Mouse (Mus musculus) Muller cell, postnatal 12 days (primary cell): ENCODE measurements around the gene Xpo6.

ENCODE experiments used
- DNase-seq: peaks from one replicate; pipeline ENCODE4 v3.0.0-alpha.2; 2015; ENCODE audit errors: inconsistent ontology term

Gene Xpo6

DNA sequence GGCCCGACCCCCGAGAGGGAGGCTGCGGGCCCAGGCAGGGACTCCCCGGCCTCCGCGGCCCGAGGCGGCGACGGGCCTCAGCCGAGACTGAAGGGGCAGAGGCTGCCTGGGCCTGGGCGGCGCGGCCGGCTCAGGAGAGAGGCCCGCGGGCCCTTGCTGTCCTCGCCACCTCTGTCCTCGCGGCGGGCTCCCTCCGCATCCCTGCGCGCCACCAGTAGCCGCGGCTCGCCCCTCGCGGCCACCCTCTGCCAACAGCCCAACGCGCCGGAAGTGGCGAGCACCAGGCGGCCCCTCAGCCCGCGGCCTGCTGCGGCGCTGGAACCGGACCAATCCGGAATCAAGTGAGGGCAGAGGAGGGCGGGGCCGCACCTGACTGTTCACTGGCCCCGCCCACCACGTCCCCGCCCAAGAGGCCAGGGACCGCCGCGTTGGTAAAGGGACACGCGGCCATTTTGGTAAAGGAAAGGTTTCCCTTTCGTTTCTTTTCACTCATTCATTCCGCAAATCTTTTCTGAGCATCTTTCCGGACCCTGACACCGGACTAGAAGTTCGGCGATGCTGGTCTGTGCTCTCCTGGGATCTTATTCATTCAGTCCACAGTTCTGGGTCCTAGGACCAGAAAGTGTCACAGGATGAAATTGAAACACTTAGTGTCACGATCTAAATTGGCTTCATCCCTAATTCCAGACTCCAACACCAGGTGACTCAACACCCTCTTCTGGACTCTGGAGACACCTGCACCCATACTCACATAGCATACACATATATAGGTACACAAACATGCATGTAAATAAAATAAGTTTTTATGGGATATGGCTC lies at the start of gene Xpo6:
Gene Xpo6, minus strand, starts transcription at position 324 of the 819 bp plus-strand sequence.
- peak; percentile 99 for DNase-seq

DNA sequence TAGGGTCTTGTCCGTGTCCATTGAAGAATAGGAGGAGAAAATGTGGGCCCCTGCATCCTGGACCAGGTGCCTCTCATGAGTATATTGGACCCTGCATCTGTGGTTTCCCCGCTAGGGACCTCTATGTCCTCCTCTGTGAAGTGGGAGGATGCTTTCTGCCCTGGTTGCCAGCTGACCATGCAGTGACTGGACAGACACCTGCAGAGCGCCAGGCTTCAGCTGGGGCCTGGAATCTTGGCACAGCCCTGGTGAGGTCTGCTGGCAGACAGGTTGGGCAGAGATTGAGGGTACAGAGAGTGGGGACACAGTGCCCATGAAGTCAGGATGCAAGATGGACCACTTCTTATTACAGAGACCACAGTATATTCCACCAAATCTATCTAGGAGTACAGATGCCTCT lies 49.7 kb upstream of the Xpo6 start:
- no peak for DNase-seq

DNA sequence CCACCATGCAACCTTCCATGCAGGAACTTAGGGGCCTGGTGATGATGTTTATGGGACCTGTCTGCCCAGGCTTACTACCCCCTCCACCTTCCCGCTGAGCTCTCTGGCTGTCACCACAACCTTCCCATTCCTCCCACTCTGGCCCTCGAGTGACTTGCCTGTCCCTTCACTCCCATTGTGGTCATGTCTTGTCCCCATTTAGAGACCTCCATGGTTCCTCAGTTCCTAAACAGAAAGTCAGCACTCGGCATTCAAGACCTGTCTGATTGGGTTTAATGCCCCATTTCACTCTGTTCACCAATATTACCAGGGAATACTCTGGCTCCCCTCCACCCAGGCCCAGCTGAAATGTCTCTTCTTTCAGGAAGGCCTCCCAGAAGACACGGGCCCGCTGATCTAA lies 48.8 kb upstream of the Xpo6 start:
- DNase-seq, result no peak

DNA sequence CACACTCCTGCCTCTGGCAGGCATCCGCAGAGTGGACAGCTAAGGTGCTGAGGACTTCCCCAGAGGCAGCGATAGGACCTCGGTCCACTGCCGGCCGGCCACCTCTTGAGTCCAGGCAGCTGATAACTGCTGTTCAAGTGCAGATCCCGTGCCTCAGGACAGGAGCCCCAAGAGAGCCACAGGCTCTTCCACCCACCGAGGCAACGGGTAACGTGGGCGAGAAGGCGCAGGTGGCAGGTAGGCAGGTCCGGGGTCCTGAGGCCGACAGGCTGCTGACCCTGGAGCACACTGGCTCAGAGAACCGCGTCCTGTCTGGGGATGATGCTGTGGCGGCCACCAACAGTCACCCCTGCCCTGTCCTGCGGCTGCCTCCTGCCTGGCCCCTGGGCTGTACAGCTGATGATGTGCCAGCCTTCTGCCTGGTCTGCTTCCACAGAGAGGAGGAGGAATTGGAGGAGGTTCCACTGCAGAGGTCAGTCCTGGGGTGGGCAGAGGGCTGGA lies 48.4 kb upstream of the Xpo6 start:
- DNase-seq, result no peak

DNA sequence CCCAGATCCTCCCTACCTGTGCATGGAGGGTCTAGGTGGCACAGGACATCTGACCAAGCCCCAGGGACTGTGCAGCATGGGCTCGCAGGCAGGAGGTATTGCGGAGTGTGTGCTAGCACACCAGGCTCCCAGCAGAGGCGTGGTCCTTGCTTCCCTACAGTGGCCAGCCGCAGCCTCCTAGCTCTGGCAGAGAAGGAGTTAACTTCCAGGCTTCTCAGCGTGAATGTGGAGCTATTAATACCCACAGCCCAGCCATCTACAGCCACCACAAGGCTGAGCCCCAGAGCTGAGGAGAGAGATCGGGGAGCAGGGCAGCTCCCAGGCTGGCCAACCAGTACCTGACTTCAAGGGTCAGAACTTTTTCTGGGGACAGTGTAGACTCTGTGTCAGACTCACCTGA lies 47.8 kb upstream of the Xpo6 start:
- DNase-seq, result no peak

DNA sequence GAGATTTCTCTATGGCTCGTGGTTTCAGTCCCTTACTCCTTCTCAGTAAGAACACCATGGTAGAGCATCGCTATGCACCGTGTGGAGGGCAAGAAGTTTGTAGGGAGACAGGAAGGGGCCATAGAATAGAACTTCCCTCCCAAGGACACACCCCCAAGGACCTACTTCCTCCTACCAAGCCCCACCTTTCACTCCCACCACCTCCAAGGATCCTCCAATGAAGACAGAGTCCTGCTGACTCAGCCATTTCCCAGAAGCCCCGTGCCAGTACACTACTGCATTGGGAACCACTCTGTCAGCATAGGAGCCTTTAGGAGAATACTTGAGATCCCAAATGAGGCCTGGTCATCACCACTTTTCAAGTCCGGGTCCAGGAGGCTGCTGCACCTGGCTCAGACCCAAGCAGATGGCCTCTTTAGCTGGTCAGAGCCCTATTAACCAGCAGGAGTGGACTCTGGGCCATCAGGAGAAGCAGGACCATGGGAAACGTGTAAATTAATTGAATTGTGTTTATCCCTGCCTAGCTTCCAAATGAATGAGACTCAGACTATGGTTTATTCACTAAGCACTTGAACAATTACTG lies 44.0 kb upstream of the Xpo6 start:
- no peak for DNase-seq

DNA sequence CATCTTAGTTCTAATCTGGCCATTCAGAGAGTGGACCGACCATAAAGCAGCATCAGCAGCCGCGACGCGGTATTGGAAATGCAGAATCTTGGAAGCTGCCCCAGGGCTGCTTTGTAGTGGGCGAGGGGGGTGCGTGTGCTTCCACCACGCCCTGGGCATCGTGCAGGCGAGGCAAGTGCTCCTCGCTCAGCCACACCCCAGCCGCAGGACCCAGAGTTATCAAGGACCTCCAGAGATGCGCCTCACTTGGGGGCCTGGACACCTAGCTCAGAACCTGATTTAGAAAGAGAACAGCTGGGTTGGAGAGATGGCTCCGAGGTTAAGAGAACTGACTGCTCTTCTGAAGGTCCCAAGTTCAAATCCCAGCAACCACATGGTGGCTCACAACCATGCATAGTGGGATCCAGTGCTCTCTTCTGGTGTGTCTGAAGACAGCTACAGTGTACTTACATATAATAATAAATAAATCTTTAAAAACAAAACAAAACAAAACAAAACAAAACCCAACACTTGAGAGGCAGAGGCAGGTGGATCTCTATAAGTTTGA lies 40.6 kb upstream of the Xpo6 start:
- DNase-seq, result no peak

DNA sequence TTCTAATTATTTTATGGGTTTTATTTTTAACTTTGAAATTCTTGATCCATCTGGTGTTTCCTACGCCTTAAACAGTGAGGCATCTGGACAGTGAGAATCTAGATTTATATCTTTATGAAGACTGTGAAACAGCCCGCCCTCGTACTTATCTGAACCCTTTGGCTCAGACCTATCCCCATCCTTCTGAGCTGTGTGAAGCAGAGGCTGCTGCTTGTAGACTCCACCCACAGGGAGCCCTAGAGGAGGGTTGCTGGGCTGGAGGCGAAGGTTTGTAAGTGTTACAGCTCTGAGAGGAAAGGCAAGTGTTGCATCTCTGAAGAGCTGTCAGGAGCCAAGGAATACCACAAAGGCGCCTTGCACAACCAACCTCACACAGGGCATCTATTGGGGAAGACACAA lies 36.5 kb upstream of the Xpo6 start:
- DNase-seq, result no peak

DNA sequence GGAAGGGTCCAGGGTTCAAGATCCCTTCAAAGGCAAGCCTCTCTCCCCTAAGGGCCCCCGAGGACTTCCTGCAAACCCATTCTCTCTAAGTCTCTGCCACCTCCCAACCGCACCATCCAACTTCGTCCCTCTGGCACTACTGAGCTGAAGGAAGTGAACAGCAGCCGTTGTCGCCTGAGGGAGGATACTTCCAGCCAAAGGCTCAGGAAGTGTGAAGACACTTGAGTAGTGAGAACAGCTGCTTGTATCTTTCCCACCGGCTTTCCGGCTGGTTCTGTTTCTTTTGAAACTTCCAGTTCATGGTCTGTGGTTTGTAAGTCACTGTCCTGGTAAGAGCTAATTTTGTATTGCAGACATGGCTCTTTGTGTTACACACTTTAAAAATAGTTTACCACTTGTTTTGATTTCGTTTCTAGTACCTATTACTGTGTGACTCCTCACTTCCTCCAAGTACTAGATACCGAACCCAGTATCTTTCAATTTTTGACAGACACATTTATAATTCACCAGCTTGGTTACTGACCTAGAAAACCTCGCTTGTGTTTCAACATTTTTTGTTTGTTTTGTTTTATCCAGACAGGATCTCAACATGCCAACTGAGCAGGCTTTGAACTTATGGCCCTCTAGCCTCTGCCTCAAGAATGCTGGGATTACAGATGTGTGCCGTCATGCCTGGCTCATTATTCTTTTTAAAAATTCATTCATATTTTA lies 35.9 kb upstream of the Xpo6 start:
- DNase-seq, result no peak

DNA sequence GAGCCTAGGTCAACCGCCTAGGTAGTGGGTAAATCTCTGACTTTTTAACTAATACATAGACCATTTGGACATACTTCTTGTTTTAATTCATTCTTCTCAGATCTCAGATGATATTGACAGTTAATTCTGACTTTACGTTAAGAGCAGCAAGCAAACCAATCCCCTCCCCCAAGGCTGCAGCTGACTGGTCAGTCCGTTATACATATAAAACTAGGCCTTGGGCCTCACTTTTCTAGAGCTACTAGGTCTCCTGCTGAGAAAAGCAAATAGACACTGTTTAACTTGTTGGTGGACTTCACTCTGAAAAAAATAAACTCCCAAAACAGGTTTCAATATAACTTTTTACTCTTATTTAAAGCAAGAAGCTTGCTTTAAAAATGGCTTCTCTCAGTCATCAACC lies 34.3 kb upstream of the Xpo6 start:
- no peak for DNase-seq

DNA sequence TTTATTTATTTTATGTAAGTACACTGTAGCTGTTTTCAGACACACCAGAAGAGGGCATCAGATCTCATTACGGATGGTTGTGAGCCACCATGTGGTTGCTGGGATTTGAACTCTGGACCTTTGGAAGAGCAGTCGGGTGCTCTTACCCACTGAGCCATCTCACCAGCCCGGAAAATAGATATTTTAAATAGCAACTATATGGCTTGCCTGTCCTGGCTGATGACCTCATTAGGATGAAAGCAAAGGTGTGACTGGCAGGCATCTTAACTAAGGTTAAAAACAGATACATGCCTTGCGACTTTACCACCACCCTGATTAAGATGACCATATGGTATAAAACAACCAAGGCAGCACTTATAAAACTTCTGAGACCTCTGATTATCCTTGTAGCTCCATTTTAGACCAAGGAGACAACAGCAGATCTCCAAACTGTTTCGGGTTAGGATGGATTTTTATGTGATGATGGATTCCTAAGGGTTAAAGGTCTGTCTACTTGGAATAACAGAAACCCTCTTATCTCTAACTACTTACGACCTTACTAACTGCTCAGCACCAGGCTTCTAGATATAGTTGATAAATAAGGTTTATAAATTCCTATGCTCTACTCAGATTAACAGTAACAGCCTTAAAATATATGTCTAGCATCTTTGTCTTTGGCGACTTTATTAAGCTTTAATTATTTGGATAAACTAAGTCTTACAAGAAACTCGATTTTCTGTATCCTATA lies 32.2 kb upstream of the Xpo6 start:
- no peak for DNase-seq

DNA sequence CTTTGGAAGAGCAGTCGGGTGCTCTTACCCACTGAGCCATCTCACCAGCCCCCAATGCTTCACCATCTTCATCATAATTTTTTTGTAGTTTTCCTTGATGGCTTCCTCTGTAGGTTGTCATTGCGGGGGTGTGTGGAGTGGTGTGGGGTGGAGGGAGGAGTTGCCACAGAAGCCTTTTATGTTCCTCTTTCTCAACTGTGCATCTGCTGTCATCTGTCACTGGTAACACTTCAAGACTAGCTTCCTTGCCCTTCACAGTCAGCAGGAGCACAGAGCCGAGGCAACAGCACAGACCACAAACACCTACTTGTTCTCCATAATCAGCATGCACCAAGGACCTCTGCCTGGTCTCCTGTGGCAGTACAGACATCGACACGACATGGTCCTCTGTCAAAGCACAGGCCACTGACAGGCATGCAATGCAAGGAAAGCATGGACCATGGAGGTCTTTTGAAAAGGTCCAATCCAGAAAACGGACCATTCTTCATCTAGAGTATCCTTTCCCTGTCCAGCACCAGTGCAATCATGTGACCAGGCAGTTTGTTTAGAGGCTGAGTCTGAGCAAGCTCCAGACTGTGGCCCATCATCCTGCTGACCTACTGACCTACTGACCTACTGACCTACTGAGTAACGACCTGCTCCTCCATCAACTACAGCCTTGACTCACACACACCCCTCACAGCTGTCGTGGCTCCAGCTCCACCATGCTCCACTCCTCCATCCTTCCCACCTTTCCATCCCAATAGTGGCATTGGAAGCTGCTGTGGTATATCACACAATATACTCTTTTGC lies 30.3 kb upstream of the Xpo6 start:
- no peak for DNase-seq

DNA sequence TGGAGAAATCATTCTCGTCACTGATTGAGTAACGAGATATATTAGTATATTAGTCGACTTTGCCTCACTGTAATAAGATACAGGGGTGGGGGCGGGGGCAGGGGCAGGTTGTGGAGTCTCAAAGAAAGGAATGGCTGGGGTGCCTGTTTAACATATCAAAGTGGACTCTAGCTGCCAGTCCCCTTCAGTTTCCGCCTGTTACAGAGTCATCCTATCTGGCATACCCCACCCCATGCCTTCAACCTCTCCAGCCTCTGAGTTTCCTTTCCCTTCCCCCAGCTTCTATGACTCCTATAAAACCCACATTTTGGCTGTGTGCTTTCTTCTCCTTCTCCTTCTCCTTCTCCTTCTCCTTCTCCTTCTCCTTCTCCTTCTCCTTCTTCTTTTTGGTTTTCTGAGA lies 25.8 kb upstream of the Xpo6 start:
- DNase-seq, result no peak

DNA sequence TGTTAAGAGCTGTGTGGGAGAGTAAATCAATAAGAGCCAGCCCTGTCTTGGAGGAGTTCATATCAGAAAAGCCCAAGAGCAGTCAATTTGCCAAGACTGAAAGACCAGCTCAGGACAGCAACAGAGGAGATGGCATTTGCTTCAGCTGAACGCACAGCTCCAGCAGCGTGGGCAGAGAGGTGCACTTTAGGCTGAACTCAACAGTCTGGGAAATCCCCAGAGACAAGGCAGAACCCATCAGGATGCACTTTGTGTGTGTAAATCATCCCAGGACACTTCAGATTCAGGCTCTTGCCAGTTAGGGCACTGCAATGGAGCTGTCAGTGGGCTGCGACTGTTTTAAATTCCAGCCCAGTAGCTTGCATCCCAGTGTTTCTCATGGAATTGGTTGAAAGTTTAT lies 22.5 kb upstream of the Xpo6 start:
- DNase-seq, result peak; percentile 65

DNA sequence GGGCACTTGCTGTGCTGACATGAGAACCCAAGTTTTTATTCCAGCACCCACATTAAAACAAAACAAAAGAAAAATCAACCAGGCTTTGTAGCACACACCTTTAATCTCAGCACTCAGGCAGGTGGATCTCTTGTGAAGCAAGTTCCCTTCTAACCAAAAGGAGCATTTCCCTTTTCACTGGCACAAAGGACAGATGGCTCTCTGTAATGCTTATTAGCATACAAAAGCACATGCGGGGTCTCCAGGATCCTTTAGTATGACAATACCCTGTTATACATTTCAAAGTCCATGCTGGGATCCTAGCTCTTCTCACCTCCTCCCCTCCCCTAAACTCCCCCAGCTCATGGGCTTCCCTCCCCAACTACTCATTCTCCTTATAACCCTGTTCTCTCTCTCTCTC lies 20.3 kb upstream of the Xpo6 start:
- DNase-seq, result no peak

DNA sequence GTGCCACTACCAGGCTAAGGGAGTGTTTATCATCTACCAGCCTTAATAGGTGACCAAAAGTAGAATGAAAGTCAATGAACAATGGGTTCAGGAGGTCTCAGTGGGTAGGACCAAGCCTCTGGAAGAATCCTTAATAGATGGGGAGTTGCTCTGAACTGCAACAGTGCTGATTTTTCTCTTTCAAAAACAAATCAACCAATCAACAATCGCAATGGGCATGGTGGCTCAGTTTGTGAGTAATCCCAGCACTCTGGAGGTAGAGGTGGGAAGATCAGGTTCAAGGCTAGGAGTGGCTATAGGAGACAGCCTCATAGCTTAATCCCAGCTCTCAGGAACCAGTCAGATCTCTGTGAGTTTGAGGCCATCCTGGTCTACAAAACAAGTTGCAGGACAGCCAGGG lies 18.0 kb upstream of the Xpo6 start:
- no peak for DNase-seq

DNA sequence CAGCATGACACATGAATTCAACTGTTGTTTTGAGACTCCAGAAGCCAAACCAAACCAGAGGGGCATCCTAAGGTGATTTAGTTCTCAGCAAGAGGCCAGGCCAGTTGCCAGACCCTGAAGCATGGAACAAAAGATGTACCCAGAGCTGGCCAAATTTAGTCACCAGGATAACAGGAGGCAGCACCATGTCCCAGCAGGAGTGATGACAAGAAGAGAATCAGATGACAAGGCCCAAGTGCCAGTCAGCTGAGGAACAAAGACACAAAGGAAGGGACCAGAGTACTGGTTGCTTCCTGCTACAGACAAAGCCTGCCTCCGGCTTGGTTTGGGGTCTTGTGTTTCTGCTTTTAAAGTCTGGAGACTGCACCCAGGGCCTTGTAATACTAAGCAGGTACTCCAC lies 16.6 kb upstream of the Xpo6 start:
- peak; percentile 62 for DNase-seq

DNA sequence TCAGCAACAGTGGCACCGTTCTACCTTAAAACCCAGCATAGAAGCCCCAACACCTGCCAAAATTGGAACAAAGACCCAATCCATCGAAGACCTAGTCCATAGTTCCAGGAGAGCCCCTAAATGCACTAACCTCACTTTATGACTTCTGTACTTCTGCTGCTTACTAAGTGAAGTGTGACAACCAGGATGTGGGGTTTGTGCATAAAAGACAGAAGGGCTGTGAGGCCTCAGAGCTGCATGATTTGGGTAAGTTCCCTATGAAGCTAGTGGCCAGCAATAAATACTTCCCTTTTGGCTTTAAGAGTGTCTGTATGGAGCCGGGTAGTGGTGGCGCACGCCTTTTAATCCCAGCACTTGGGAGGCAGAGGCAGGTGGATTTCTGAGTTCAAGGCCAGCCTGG lies 10.6 kb upstream of the Xpo6 start:
- no peak for DNase-seq

DNA sequence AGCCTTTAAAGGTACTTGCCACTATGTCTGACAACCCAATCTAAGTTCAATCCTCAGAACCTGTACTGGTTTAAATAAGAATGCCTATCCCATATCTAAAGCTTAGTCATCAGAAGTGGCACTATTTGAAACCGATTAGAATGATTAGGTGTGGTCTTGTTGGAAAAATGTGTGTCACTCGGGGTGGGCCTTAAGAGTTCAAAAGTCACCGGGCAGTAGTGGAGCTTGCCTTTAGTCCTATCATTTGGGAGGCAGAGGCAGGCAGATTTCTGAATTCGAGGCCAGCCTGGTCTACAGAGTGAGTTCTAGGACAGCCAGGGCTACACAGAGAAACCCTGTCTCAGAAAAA lies 670 bp upstream of the Xpo6 start:
- DNase-seq, result no peak

DNA sequence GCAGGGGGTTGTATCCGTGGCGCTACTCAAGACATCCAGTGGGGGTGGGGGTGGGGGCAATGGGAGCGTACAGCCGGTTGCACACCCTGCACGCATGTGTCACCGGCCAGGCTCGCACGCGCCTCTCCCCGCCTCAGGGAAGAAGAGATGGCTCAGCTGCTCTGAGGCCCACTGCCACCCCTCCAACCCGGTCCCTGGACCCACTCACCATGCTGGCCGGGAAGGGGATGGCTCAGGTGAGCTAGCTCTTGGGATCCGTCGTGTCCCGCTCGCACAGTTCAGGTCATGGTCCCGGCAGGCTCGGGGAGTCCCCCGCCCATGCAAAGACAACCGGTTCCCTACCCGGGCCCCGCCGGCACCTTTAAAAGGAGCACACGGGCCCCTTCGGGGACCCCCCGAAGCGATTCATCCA lies 604 bp downstream of the Xpo6 start:
- peak; percentile 78 for DNase-seq

DNA sequence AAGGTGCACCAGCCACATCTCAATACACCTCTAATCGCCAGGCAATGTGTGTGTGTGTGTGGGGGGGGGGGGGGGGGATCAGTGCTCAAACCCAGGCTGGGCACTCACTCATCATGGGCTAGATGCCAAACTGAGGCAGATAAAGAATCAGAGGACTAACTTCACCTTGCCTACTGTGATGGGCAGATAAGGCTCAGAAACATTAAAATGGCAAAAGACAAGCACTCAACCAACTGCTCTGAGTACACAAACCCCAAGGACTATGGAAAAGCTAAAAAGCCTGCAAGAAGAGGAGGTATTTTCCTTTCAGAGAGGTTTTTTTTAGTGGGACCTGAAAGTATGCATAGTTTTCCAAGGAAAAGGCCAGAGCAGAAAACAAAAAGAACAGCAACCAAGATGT lies 1.4 kb downstream of the Xpo6 start:
- DNase-seq, result no peak
